Mouse (Mus musculus) intestine, embryonic 15.5 days (tissue): ENCODE results near the gene Scgb2a2. TPM values are rescaled to one million over a fixed set of nuclear protein-coding genes. Genes with fewer than 3 reads are reported as not detected.
A peak's percentile ranks its signal among the peaks of the same experiment; 100 is the strongest.
"Not testable (repeated sequence)": the region's sequence is repeated elsewhere in the genome, so short reads cannot be mapped to it uniquely, and the experiment has no call there.

ENCODE experiments used
- ATAC-seq: fragments of 200-750 bp; cut with Nextera tagmentation; 2 replicates; pipeline ENCODE4 v1.8.0; 2017; ENCODE audit warnings: moderate TSS enrichment, moderate library complexity
- H3K27ac ChIP-seq: fragments of 300-500 bp; sonication (generic); 2 replicates; pipeline ENCODE4 v1.5.1; 2015; ENCODE audit warnings: mild to moderate bottlenecking, inconsistent platforms
- H3K27me3 ChIP-seq: fragments of 300-500 bp; sonication (generic); replicated peaks from 2 replicates; pipeline ENCODE4 v1.6.1; 2015; ENCODE audit warnings: inconsistent platforms
- H3K36me3 ChIP-seq: fragments of 300-500 bp; sonication (generic); 2 replicates; pipeline ENCODE4 v1.6.1; 2015; ENCODE audit warnings: inconsistent platforms
- H3K4me1 ChIP-seq: fragments of 300-500 bp; sonication (generic); replicated peaks from 2 replicates; pipeline ENCODE4 v1.6.1; 2015; ENCODE audit warnings: inconsistent platforms
- H3K4me2 ChIP-seq: fragments of 300-500 bp; sonication (generic); replicated peaks from 2 replicates; pipeline ENCODE4 v1.6.1; 2015; ENCODE audit warnings: mild to moderate bottlenecking, inconsistent platforms
- H3K4me3 ChIP-seq: fragments of 300-500 bp; sonication (generic); replicated peaks from 2 replicates; pipeline ENCODE4 v1.5.1; 2015; ENCODE audit warnings: inconsistent platforms
- H3K9ac ChIP-seq: fragments of 300-500 bp; sonication (generic); 2 replicates; pipeline ENCODE4 v1.6.1; 2015; ENCODE audit warnings: inconsistent platforms
- H3K9me3 ChIP-seq: fragments of 300-500 bp; sonication (generic); 2 replicates; pipeline ENCODE4 v1.6.1; 2016; ENCODE audit warnings: inconsistent platforms
- WGBS: fragments of 180-500 bp; shearing (Covaris S2); methylation state at CpG from one replicate; pipeline ENCODE4 v1.1.7; 2015; 5-methylcytosine and 5-hydroxymethylcytosine counted together
- polyA plus RNA-seq: library from polyadenylated mRNA; unstranded; fragments of >200 nt; fragmentation: Nextera tagmentation; extraction: Ambion mirVana; gene quantifications from 2 replicates; pipeline ENCODE4 v1.2.1, GENCODE M21; 2015

The Scgb2a2 gene
- not detected in 2 replicates for polyA plus RNA-seq

GRCm38 (mm10) chr19:9847262-9847661 lies at the start of gene Scgb2a2:
Gene Scgb2a2, plus strand, starts transcription at chr19:9847562.
- no peak within 1 kb of the TSS for H3K9ac ChIP-seq
- no peak within 1 kb of the TSS for H3K4me3 ChIP-seq
- 78% methylated on average over 2 of the region's 2 CpGs for WGBS
- H3K9me3 ChIP-seq, result no peaks in the 10 kb centered on the region
- no peak within 1 kb of the TSS for H3K4me2 ChIP-seq
- H3K27me3 ChIP-seq, result no peaks in the 10 kb centered on the region
- H3K27ac ChIP-seq, result no peak within 1 kb of the TSS
- no peaks in the 10 kb centered on the region for H3K36me3 ChIP-seq
- ATAC-seq, result no peak
- no peaks in the 10 kb centered on the region for H3K4me1 ChIP-seq

DNA sequence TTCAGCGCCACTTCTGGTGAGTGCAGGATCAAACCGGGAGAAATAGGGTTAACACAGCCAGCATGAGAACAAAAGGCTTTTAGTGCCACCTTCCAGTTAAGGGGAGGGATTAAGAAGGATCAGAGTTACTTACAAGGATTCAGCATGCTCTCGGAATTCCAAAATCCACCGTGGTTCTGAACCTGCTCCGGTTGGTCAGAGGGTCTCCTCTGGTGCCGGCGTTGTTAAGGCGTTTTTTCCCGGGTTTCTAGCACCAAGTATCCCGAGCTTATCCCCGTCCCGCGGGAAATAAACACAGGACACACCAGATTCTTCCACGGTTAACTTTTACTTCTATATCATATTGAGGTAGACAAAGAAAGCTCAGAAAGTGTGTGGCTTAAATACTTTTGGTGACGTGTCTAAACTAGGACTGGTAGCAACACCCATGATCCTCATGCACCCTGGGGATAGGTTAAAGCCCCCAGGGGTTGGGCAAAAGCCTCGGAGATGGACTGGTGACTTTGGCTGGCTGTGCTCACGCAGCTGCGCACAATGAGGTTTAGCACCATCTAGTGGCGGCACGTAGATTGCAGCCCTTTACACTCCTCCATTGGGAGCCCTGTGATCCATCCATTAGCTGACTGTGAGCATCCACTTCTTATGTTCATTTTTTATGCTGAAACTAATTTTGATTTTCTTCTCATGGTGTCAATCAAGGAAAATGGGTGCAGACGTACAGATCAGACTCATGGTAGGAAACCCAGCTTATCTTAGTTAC lies 10.6 kb upstream of the Scgb2a2 start:
- H3K27ac ChIP-seq, H3K4me1 ChIP-seq, H3K27me3 ChIP-seq, H3K9me3 ChIP-seq, H3K36me3 ChIP-seq, H3K9ac ChIP-seq: not testable (repeated sequence)
- ATAC-seq, result peak; percentile 95
- Histone ChIP-seq H3K4me3 (peak overlapping the region; percentile 31), H3K4me2 (peak overlapping the region; percentile 40; the same call in 1 of the 2 replicates)
- WGBS, result 14% methylated on average over 20 of the region's 21 CpGs

DNA sequence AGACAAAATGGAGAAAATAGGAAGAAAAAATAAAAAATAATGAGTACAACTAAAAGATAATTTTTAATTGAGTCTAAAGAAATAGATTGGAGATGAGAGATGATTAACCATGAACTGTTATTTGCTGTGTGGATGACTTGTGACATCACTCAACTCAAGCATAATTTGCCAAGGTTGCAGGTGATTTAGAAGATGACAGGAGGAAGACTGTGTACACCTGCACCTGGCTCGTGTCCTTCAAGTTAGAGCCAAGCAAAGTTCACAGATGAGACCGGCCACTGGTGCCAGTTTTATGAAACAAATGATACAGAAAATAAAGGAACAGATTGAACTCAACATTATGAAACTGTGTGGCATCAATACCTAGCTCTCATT lies 10.0 kb upstream of the Scgb2a2 start:
- Histone ChIP-seq H3K4me3 (no peak overlapping the region), H3K27ac (no peak overlapping the region), H3K4me2 (no peak overlapping the region), H3K4me1 (no peaks in the 10 kb centered on the region), H3K36me3 (no peaks in the 10 kb centered on the region), H3K9me3 (no peaks in the 10 kb centered on the region), H3K27me3 (no peaks in the 10 kb centered on the region), H3K9ac (no peak overlapping the region)
- WGBS, result 54% methylated on average over 2 of the region's 2 CpGs
- peak; percentile 63 for ATAC-seq

DNA sequence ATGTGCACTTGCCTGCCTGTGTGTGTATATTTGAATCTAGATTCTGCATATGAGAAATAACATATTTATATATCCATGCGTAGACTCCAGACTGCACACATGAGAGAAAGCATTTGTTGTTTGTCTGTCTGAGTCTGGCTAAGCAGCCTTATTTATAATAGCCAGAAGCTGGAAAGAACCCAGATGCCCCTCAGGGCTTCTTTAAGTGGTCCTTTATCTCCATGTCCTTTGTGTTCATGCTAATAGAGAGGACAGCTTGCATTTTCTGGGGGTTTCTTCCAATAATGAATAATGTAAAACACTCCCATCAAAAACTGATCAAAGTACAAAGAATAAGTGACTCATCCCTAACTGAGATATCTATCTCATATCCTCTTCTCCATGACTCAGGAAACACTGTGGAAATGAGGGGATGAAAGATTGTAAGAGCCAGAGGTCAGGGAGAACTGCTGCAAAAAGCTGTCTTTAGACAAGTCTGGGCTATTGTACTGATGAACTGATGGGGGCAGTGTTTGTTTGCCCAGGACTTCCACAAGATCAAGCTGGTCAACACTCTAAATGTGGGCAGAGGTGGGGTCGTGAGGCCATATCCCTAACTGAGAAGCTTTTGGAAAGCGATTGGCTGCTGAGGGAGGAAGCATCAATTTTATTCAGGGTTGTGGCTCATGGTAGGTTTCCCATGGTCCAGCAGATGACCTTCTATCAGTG lies 2.2 kb downstream of the Scgb2a2 start:
- H3K36me3 ChIP-seq, ATAC-seq, H3K4me2 ChIP-seq, H3K4me1 ChIP-seq, H3K27me3 ChIP-seq, H3K27ac ChIP-seq, H3K9ac ChIP-seq, H3K4me3 ChIP-seq, H3K9me3 ChIP-seq: not testable (repeated sequence)
- 42% methylated on average over 3 of the region's 3 CpGs for WGBS

DNA sequence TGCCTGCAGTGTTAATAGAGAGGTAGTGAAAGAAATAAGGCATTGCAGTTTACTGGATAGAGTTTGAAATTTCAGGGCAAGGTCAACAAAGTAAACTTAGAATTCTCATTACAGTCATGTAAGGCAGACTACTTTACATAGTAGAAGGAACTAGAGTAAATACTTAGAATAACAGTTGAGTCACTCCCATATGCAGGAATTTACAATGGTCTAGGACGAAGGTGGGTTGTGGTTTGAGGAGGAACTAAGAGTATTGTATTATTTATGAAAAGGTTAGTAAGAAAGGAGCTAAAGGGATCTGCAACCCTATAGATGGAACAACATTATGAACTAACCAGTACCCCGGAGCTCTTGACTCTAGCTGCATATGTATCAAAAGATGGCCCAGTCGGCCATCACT lies 13.5 kb downstream of the Scgb2a2 start:
- H3K4me1 ChIP-seq, H3K27ac ChIP-seq, H3K27me3 ChIP-seq, ATAC-seq, H3K9me3 ChIP-seq, H3K9ac ChIP-seq, H3K4me2 ChIP-seq, H3K36me3 ChIP-seq, H3K4me3 ChIP-seq: not testable (repeated sequence)
- WGBS, result 95% methylated on average over 2 of the region's 3 CpGs

DNA sequence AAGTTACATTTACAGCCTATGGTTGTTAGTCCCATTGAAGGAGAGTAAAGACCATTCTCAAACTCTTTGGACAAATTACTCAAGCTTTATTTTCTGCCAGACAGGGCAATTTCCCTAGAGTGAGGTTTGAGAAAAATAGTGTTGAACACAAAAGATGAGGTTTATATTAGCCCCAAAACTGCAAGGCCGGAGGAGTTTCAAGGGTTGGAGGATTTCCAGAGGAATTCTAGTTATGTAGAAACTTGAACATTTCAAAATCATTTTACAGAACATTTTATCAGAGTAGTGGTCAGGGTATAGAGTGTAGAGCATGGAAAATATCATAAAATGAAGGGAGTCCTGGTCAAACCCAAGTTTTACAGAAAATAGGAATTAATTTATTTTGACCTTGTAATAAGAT lies 17.5 kb downstream of the Scgb2a2 start:
- no peaks in the 10 kb centered on the region for H3K4me1 ChIP-seq
- no peak overlapping the region for H3K4me2 ChIP-seq
- H3K9ac ChIP-seq, result no peak overlapping the region
- H3K4me3 ChIP-seq, result no peak overlapping the region
- no peaks in the 10 kb centered on the region for H3K27me3 ChIP-seq
- WGBS, result 50% methylated on average over 1 of the region's 1 CpGs
- no peaks in the 10 kb centered on the region for H3K36me3 ChIP-seq
- no peaks in the 10 kb centered on the region for H3K9me3 ChIP-seq
- no peak; the same call in 1 of the 2 replicates for ATAC-seq
- H3K27ac ChIP-seq, result no peak overlapping the region

DNA sequence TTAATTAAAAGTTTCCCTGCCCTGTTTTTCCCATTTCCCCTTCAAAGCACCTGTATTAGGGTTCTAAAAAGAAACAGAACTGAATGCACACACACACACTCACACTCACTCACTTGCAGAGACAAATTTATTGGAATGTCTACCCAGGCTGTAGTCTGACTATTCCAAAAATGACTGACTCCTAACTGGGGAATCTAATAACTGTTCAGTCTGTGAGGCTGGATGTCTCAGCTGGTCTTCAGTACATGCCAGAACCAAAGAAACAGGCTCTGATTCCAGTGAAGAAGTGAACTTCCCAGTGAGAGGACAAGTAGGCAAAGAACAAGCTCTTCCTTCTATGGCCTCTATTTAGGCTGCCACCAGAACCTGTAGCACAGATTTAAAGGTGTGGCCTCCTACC lies 18.1 kb downstream of the Scgb2a2 start:
- no peaks in the 10 kb centered on the region for H3K27me3 ChIP-seq
- no peak for ATAC-seq
- no peak overlapping the region for H3K4me2 ChIP-seq

GRCm38 (mm10) chr19:9878186-9878835 lies 30.9 kb downstream of the Scgb2a2 start:
- WGBS, result 96% methylated on average over 20 of the region's 20 CpGs
- Histone ChIP-seq H3K4me2 (no peak overlapping the region), H3K27me3 (no peaks in the 10 kb centered on the region), H3K4me3 (no peak overlapping the region), H3K36me3 (peaks cover 80% of the 10 kb centered on the region), H3K9me3 (no peaks in the 10 kb centered on the region), H3K4me1 (no peaks in the 10 kb centered on the region), H3K9ac (no peak overlapping the region), H3K27ac (no peak overlapping the region)
- ATAC-seq, result no peak

More for the DNA sequence above, 18.1 kb downstream of the Scgb2a2 start:
- no peak overlapping the region for H3K4me3 ChIP-seq
- no peaks in the 10 kb centered on the region for H3K36me3 ChIP-seq
- H3K9ac ChIP-seq, result no peak overlapping the region
- H3K4me1 ChIP-seq, result no peaks in the 10 kb centered on the region
- H3K27ac ChIP-seq, result no peak overlapping the region
- H3K9me3 ChIP-seq, result no peaks in the 10 kb centered on the region

- no peaks in the 10 kb centered on the region for H3K27me3 ChIP-seq
- H3K9me3 ChIP-seq, result no peaks in the 10 kb centered on the region
- ATAC-seq, result no peak
- 79% methylated on average over 1 of the region's 1 CpGs for WGBS
- H3K36me3 ChIP-seq, result peaks cover 58% of the 10 kb centered on the region
- no peaks in the 10 kb centered on the region for H3K4me1 ChIP-seq
- no peak overlapping the region for H3K4me2 ChIP-seq
- no peak overlapping the region for H3K4me3 ChIP-seq
- H3K9ac ChIP-seq, result no peak overlapping the region
- H3K27ac ChIP-seq, result no peak overlapping the region
Observed at GRCm38 (mm10) chr19:9886348-9886747, 39.0 kb downstream of the Scgb2a2 start.

DNA sequence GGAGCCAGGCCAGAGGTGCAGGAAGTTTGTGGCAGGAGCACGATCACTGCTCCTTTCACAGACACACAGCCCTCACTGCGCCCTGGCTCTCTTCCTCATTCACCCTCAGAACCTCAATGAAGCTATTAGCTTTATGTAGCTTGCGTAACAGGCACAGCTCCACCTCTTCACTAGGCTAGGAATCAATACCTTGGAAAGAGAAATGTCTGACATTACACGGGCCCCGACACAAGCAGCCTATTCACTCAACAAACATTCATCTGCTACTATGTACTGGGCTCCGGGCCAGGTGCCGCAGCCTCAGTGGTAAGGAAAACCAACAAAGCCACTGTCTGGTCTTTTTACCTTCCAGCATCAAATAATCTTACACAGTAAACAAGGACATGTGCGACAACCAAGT lies 39.4 kb downstream of the Scgb2a2 start:
- no peak overlapping the region for H3K4me2 ChIP-seq
- no peak overlapping the region for H3K4me3 ChIP-seq
- no peak overlapping the region for H3K27ac ChIP-seq
- no peaks in the 10 kb centered on the region for H3K27me3 ChIP-seq
- WGBS, result 86% methylated on average over 8 of the region's 8 CpGs
- 0 out of 2 replicates have a peak, but pooled peaks have one; percentile 34 for ATAC-seq
- peaks cover 55% of the 10 kb centered on the region for H3K36me3 ChIP-seq
- H3K4me1 ChIP-seq, result no peaks in the 10 kb centered on the region
- H3K9ac ChIP-seq, result no peak overlapping the region
- H3K9me3 ChIP-seq, result no peaks in the 10 kb centered on the region

DNA sequence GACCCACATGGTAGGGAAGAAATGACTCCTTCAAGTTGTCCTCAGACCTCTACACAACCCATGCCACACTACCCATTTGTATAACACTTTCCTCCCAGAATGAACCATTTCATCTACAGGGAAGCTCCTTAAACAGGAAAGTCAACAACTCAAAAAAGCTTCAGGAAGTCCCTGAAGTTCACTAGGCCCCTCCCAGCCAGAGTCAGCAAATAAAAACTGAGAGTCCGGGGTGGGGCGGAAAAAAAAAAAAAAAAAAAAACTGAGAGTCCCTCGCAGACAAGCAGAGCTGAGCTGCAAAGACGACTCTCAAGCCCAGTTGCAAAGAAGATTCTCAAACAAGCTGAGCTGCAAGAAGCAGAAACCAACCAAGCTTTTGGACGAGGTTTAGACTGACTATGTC lies 48.7 kb downstream of the Scgb2a2 start:
- no peak for ATAC-seq
- Histone ChIP-seq H3K27me3 (no peaks in the 10 kb centered on the region), H3K4me2 (peak overlapping the region; percentile 10; the same call in 1 of the 2 replicates), H3K9ac (0 out of 2 replicates have a peak overlapping the region, but pooled peaks have one; percentile 15), H3K4me1 (peaks cover 17% of the 10 kb centered on the region), H3K36me3 (peaks cover 25% of the 10 kb centered on the region), H3K4me3 (no peak overlapping the region), H3K27ac (no peak overlapping the region), H3K9me3 (no peaks in the 10 kb centered on the region)
- 56% methylated on average over 5 of the region's 5 CpGs for WGBS

GRCm38 (mm10) chr19:9898339-9899066 lies 51.1 kb downstream of the Scgb2a2 start:
- Histone ChIP-seq H3K27ac (peak overlapping the region; percentile 83), H3K4me2 (peak overlapping the region; percentile 69), H3K9ac (peak overlapping the region; percentile 72), H3K36me3 (peaks cover 15% of the 10 kb centered on the region), H3K4me3 (peak overlapping the region; percentile 76), H3K27me3 (no peaks in the 10 kb centered on the region), H3K9me3 (no peaks in the 10 kb centered on the region), H3K4me1 (peaks cover 17% of the 10 kb centered on the region)
- no peak; the same call in 1 of the 2 replicates for ATAC-seq
- 8% methylated on average over 17 of the region's 17 CpGs for WGBS
